Mouse (Mus musculus) lung, embryonic 14.5 days (tissue): Measurements from ENCODE around the gene Mid1. TPM values are rescaled to one million over a fixed set of nuclear protein-coding genes. Genes with fewer than 3 reads are reported as not detected.

ENCODE experiments used
- ATAC-seq: fragments of 200-750 bp; cut with Nextera tagmentation; 2 replicates; pipeline ENCODE4 v1.8.0; 2017; ENCODE audit warnings: mild to moderate bottlenecking, moderate TSS enrichment, moderate library complexity; ENCODE audit not compliant: insufficient read depth
- DNase-seq: peaks from one replicate; pipeline ENCODE4 v3.0.0-alpha.2; 2015
- H3K27ac ChIP-seq: fragments of 300-500 bp; sonication (generic); 2 replicates; pipeline ENCODE4 v1.5.1; 2014; ENCODE audit warnings: low read depth, mild to moderate bottlenecking, moderate library complexity
- H3K27me3 ChIP-seq: fragments of 300-500 bp; sonication (generic); 2 replicates; pipeline ENCODE4 v1.6.1; 2014; ENCODE audit warnings: low read length, control low read depth; ENCODE audit not compliant: insufficient read depth
- H3K36me3 ChIP-seq: fragments of 300-500 bp; sonication (generic); 2 replicates; pipeline ENCODE4 v1.6.1; 2014; ENCODE audit warnings: control low read depth; ENCODE audit not compliant: insufficient read depth
- H3K4me1 ChIP-seq: fragments of 300-500 bp; sonication (generic); 2 replicates; pipeline ENCODE4 v1.6.1; 2014; ENCODE audit warnings: antibody characterized with exemption, control low read depth; ENCODE audit not compliant: insufficient read depth
- H3K4me2 ChIP-seq: fragments of 300-500 bp; sonication (generic); 2 replicates; pipeline ENCODE4 v1.6.1; 2014; ENCODE audit warnings: mild to moderate bottlenecking
- H3K4me3 ChIP-seq: fragments of 300-500 bp; sonication (generic); 2 replicates; pipeline ENCODE4 v1.5.1; 2014; ENCODE audit warnings: low read depth, low read length
- H3K9ac ChIP-seq: fragments of 300-500 bp; sonication (generic); 2 replicates; pipeline ENCODE4 v1.6.1; 2014
- H3K9me3 ChIP-seq: fragments of 300-500 bp; sonication (generic); 2 replicates; pipeline ENCODE4 v1.6.1; 2016; ENCODE audit warnings: low read depth, low read length, control low read depth
- CTCF ChIP-seq: IDR thresholded peaks from 2 replicates; pipeline ENCODE4 v1.5.1; 2016; ENCODE audit warnings: antibody characterized with exemption, low read depth
- WGBS: fragments of 180-500 bp; shearing (Covaris S2); extraction: QIAGEN DNeasy Blood & Tissue Kit; methylation state at CpG from one replicate; pipeline ENCODE4 v1.1.7; 2014; 5-methylcytosine and 5-hydroxymethylcytosine counted together
- polyA plus RNA-seq: library from polyadenylated mRNA; unstranded; fragments of >200 nt; fragmentation: Nextera tagmentation; extraction: Ambion mirVana; gene quantifications from 2 replicates; pipeline ENCODE4 v1.2.1, GENCODE M21; 2014

The Mid1 gene
- polyA plus RNA-seq, 1 experiment from 2014 or later, result 9.5 TPM

DNA sequence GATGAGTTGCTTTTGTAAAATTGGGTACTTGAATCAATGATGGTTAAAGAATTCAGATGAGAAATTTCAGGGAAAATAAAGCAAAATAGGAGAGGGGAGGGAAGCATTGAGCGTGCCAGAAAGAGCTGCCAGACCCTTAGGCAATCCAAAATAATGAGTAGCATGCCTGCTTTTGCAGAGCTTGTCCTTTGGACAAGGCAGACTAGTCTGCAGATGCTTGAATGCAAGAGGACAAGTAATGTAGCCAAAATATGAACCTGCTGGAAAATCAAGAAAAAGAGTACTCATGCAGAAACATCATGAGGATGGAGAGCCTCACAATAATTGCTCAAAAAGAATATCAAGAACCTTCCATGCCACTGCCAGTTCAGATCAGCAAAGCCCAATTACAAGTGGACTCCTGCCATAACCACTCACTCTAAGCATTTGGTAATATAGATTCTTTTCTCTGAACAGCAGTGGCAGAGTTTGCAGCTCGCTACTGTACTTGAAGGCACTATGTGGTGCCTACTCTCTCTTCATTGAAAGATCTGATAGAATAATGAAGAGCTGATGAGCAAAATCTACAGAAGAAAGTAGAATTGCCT is 19.1 kb downstream of the Mid1 start:
- ATAC-seq (no peak), DNase-seq (no peak)
- Histone ChIP-seq H3K27ac (no peak overlapping the region), H3K4me3 (no peak overlapping the region), H3K4me2 (no peak overlapping the region), H3K27me3 (no peaks in the 10 kb centered on the region), H3K36me3 (no peaks in the 10 kb centered on the region), H3K9ac (no peak overlapping the region), H3K4me1 (no peaks in the 10 kb centered on the region), H3K9me3 (no peaks in the 10 kb centered on the region)
- 76% methylated on average over 2 of the region's 2 CpGs for WGBS
- TF ChIP-seq CTCF, result no peak

DNA sequence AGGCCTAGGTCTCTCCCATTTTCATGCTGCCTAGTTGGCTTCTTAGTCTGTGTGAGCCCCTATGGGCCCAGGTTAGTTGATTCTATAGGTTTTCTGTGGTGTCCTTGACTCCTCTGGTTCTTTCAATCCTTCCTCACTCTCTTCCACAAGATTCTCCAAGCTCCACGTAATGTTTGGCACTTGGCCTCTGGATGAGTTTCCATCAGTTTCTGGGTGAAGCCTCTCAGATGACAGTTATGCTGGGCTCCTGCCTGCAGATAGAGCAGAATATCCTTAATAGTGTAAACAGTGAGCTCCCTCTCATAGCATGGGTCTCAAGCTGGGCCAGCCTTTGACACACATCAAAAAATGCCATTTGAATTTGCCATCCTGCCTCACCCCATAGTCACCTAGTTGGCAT is 38.5 kb downstream of the Mid1 start:
- Histone ChIP-seq H3K4me1 (no peaks in the 10 kb centered on the region), H3K27me3 (no peaks in the 10 kb centered on the region), H3K36me3 (no peaks in the 10 kb centered on the region), H3K9ac (no peak overlapping the region), H3K9me3 (no peaks in the 10 kb centered on the region), H3K27ac (no peak overlapping the region), H3K4me2 (no peak overlapping the region), H3K4me3 (no peak overlapping the region)
- WGBS, result 74% methylated on average over 1 of the region's 1 CpGs
- TF ChIP-seq CTCF, result no peak
- no peak for ATAC-seq
- DNase-seq, result no peak

DNA sequence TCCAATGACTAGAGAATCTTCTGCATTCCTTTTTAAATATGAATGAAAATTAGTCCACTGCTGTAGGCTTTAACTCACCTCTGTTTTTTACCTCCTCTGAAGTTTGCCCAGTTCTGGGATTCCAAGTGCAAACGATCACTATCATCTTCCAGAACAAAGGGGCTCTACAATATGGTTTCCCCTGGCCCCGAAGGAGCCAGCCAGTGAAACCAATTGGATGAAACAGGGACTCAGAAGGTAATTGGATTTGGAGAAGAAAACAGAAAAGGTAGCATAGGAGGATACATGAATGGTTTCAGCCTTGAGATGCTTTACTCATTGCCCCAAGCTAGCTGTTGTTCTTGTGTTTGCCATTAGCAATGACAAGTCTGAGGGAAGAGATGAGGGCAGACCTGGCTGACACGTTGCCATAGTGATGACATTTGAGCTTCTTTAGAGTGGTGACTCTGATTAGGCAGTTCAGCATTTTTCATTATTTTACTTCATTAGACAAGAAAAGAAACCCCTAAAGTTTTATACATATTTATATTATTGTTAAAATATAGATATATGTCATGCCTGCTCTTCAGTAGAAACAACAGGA is 50.5 kb downstream of the Mid1 start:
- no peaks in the 10 kb centered on the region for H3K9me3 ChIP-seq
- no peak overlapping the region for H3K9ac ChIP-seq
- DNase-seq (no peak), ATAC-seq (no peak)
- TF ChIP-seq CTCF, result no peak
- H3K4me1 ChIP-seq, result no peaks in the 10 kb centered on the region
- H3K27me3 ChIP-seq, result no peaks in the 10 kb centered on the region
- no peak overlapping the region for H3K27ac ChIP-seq
- no peak overlapping the region for H3K4me2 ChIP-seq
- WGBS, result 58% methylated on average over 3 of the region's 3 CpGs
- no peak overlapping the region for H3K4me3 ChIP-seq
- no peaks in the 10 kb centered on the region for H3K36me3 ChIP-seq

DNA sequence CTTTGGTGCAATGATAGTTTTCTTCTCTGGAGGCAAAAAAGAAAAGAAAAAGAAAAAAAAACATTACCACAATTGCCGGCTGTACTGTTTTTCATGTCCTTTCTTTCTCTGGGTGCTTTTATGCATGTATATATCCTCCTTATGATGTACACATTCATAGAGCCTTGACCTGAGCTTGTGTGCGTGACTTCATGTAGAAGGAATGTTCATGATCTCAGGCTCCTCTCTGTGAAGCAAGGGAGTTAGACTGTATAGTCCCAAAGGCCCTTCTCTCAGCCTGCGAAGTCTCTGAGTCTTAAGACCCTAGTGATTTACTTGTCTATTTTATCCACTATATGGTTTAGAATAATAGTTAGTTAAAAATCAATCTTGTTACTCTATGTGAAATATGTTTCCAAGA is 73.0 kb downstream of the Mid1 start:
- TF ChIP-seq CTCF, result no peak
- H3K36me3 ChIP-seq, result no peaks in the 10 kb centered on the region
- H3K4me2 ChIP-seq, result no peak overlapping the region
- H3K27me3 ChIP-seq, result no peaks in the 10 kb centered on the region
- no peak overlapping the region for H3K4me3 ChIP-seq
- DNase-seq (peak; percentile 6), ATAC-seq (no peak)
- no peak overlapping the region for H3K9ac ChIP-seq
- H3K27ac ChIP-seq, result no peak overlapping the region
- whole genome bisulfite sequencing, result 48% methylated on average over 3 of the region's 3 CpGs
- no peaks in the 10 kb centered on the region for H3K9me3 ChIP-seq
- H3K4me1 ChIP-seq, result no peaks in the 10 kb centered on the region

DNA sequence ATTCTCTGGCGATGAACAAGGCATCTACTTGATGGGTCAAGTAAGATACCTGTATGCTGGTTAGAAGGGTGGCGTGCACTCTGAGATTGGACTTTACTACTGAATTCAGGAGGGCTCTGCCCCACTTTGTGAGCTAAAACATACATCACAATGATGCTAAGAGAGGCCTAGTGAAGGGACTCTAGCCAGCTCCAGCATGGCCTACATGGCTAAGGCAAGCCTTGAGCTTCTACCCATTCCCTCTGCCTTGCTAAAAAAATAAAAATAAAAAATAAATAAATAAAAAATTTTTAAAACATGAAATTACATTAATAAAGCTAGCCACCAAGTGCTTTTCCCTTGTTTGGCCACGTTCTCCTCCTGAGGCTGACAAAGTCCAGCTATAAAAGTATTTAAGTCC is 94.5 kb downstream of the Mid1 start, which contains the start of gene 4933400A11Rik:
TSS of gene 4933400A11Rik (minus strand) at position 101 of the 400 bp plus-strand sequence.
- H3K27me3 ChIP-seq, result no peaks in the 10 kb centered on the region
- H3K36me3 ChIP-seq, result no peaks in the 10 kb centered on the region
- no peak within 1 kb of the TSS for H3K27ac ChIP-seq
- DNase-seq, result no peak
- WGBS, result 83% methylated on average over 3 of the region's 3 CpGs
- no peaks in the 10 kb centered on the region for H3K9me3 ChIP-seq
- ATAC-seq, result no peak
- H3K4me3 ChIP-seq, result no peak within 1 kb of the TSS
- no peak for TF ChIP-seq CTCF
- no peaks in the 10 kb centered on the region for H3K4me1 ChIP-seq
- H3K9ac ChIP-seq, result no peak within 1 kb of the TSS
- no peak within 1 kb of the TSS for H3K4me2 ChIP-seq

DNA sequence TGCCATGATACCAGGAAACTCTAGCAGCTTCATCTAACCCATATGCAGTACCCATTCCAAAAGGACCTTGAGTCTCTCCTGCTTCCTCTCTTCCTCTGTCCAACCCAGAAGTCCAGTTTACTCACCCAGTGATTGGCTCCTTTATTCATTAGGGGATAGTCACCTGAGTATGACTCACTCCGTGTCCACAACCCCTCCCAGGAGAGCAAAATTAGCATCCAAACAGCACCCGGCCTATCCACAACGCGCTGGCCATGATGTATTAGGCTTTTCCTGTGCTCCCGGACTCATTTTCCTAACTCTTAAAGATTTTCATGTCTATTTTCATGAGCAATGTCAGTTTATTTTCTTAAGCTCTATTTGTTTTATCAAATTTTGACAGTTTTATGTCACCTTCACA is 104.7 kb downstream of the Mid1 start:
- ATAC-seq (no peak), DNase-seq (no peak)
- Histone ChIP-seq H3K4me3 (no peak overlapping the region), H3K27me3 (0 out of 2 replicates have a peak, but pooled peaks cover 4% of the 10 kb centered on the region), H3K4me2 (no peak overlapping the region), H3K9ac (no peak overlapping the region), H3K36me3 (no peaks in the 10 kb centered on the region), H3K27ac (no peak overlapping the region), H3K9me3 (no peaks in the 10 kb centered on the region), H3K4me1 (no peaks in the 10 kb centered on the region)
- 81% methylated on average over 5 of the region's 5 CpGs for WGBS
- no peak for TF ChIP-seq CTCF

DNA sequence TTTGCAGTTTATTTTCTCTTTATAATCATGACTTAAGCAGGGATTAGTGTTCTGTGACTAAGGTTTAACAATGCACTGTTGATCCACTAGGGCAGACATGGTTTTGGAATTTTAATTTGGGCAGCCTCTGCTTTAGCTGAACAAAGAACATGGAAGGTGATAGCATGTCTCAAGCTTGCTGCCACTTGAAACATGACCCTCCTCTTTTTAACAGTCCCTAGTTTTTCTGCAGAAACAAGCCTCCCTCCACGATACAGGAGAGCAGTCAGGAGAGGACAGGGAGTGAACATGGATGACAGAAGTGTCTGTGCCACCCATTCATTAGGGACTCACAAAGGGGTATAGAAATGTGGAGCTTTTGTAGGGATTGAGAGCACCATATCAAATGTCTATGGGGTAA is 107.9 kb downstream of the Mid1 start:
- Histone ChIP-seq H3K36me3 (no peaks in the 10 kb centered on the region), H3K4me3 (no peak overlapping the region), H3K9me3 (no peaks in the 10 kb centered on the region), H3K4me1 (no peaks in the 10 kb centered on the region), H3K27me3 (0 out of 2 replicates have a peak, but pooled peaks cover 4% of the 10 kb centered on the region), H3K27ac (no peak overlapping the region), H3K9ac (no peak overlapping the region), H3K4me2 (no peak overlapping the region)
- TF ChIP-seq CTCF, result no peak
- no peak for ATAC-seq
- no peak for DNase-seq
- 41% methylated on average over 1 of the region's 1 CpGs for WGBS
